Mouse (Mus musculus): ENCODE results near the gene Timm10.

Gene Timm10

DNA sequence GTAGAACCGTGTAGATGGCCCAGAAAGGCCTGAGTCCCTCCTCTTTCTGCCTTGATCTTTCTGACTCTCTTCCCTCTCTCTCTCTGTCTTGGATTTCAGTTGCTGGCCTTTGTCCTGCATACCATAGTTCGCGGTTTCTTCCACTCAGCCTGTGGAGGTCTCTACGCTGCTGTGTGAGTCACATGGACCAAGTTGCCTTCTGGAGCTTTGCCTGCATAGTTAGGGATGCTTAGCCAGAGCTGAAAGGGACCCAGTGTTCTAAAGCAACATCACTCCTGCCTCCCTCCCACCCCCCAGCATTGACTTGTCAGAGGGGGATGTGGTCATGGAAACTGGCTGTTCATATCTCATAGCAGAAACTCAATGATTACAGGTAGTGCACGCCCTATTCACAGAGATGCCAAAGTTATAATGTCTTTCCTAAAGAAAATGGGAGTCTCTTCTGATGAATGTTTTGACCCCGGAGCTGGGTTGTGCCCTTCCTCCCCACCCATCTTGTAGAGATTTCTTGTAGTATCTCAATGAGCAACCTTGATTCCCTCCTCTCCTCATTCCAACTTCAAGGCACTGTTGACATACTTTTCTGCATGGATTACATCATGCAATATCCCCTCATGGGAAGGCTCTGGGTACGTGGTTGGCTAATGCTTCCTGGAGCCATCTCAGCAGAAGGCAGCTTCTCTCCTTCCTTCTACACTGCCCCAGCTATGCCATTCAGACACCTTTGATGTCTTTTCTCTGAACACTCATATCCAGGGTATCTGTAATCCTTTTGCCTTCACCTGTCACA lies 33.4 kb downstream of the Timm10 start:
- in situ Hi-C loops (cut with MboI) = no loop called here

- in situ Hi-C loops (cut with MboI) = no loop called here
Observed at GRCm38 (mm10) chr2:84861430-84861829, 34.6 kb downstream of the Timm10 start.

DNA sequence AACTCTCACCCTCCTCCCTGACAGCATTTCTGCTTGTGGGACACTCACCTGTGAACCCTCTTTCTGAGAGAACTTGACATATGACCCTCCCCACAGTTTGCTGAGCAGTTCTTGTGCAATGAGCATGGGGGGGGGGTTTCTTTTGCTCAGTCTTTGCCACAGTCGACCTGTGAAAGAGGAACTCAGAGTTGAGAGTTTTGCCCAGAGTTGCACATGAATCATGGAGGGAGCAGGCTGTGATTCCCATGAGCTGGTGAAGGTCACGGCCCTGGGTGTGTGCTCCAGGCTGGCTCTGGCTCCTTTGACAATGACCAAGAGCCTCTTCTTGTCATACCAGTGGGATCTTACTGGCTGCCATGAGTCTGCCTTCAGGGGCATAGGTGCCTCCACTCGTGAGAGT lies 35.4 kb downstream of the Timm10 start:
- in situ Hi-C loops (cut with MboI) = no loop called here

- in situ Hi-C loops (cut with MboI) = no loop called here
Observed at GRCm38 (mm10) chr2:84865616-84866571, 39.1 kb downstream of the Timm10 start.

- in situ Hi-C loops (cut with MboI) = no loop called here
Observed at GRCm38 (mm10) chr2:84868521-84868943, 41.7 kb downstream of the Timm10 start.

DNA sequence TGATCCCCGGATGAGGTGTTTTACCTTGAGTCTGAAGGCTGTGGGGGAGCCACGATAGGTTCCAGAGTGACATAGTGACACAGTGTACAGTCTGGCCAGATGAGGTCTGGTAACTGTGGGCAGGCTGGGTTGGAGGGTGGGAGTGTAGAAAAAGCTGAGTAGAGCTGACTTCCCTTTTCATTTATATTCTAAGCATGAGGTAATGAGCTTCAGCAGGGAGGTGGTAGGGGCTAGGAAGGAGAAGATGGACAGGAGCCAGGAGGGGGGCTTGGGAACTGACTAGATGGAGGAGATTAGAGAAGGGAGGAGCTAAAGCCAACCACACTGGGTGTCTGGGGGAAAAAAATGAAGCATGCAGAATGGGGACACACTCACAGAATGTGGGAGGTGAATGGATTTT lies 42.2 kb downstream of the Timm10 start:
- in situ Hi-C loops (cut with MboI) = no loop called here

- in situ Hi-C loops (cut with MboI) = no loop called here
Observed at GRCm38 (mm10) chr2:84870623-84871160, 43.9 kb downstream of the Timm10 start.

GRCm38 (mm10) chr2:84872105-84872716 lies 45.4 kb downstream of the Timm10 start:
- in situ Hi-C loops (cut with MboI) = no loop called here

DNA sequence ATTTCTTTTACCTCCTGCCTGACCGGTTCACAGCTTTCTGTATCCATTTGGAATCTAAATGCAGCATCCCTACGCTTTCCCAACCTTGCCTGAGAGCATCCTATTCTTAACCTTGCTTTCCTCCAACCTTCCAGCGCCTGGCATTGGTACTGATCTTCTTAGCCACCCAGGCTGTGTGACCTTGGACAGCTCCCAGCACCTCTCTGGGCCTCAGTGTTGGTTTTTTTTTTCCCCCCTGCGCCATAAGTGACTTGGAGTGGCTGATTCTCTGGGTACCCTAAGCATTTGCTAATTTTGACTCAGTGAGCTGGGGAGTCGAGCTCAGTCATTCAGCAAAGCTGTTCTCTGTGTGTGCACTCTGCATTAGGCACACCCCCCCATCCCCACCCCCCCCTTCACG lies 49.0 kb downstream of the Timm10 start:
- in situ Hi-C loops (cut with MboI) = no loop called here

All from mature B cell (primary cell).